Mouse (Mus musculus) cerebellum, postnatal 14 days (tissue): Measurements from ENCODE around the gene Insc.
"Not testable (repeated sequence)": the region's sequence is repeated elsewhere in the genome, so short reads cannot be mapped to it uniquely, and the experiment has no call there.

Experiments used
- DNase-seq, 2 experiments: peaks; one replicate each; pipeline ENCODE4 v3.0.0; 2021; ENCODE audit warnings: mixed read lengths in 2 of 2

Insc gene

GRCm38 (mm10) chr7:114743022-114743780 is at the start of gene Insc:
Insc (plus strand) TSS chr7:114743694.
- DNase-seq, result no peak

- DNase-seq, result no peak
Measured at GRCm38 (mm10) chr7:114700871-114701270, 42.6 kb upstream of the Insc start.

- no peak for DNase-seq
Measured at GRCm38 (mm10) chr7:114706716-114707115, 36.8 kb upstream of the Insc start.

GRCm38 (mm10) chr7:114707398-114707797 is 36.1 kb upstream of the Insc start:
- DNase-seq, result no peak

GRCm38 (mm10) chr7:114710419-114710818 is 33.1 kb upstream of the Insc start:
- no peak for DNase-seq

GRCm38 (mm10) chr7:114712523-114712922 is 31.0 kb upstream of the Insc start:
- DNase-seq, result no peak

GRCm38 (mm10) chr7:114718300-114718699 is 25.2 kb upstream of the Insc start, which contains the start of gene Calcb:
Calcb (plus strand) TSS chr7:114718643.
- no peak for DNase-seq

GRCm38 (mm10) chr7:114719381-114720131 is 23.9 kb upstream of the Insc start:
- peak; percentile 57 to 64 for DNase-seq

GRCm38 (mm10) chr7:114729696-114730095 is 13.8 kb upstream of the Insc start:
- not testable (repeated sequence) for DNase-seq

- no peak for DNase-seq
Measured at GRCm38 (mm10) chr7:114731175-114731574, 12.3 kb upstream of the Insc start.

- DNase-seq, result not testable (repeated sequence)
Measured at GRCm38 (mm10) chr7:114731700-114732099, 11.8 kb upstream of the Insc start.

- DNase-seq, result no peak
Measured at GRCm38 (mm10) chr7:114736256-114736655, 7.2 kb upstream of the Insc start.

- no peak for DNase-seq
Measured at GRCm38 (mm10) chr7:114738166-114738565, 5.3 kb upstream of the Insc start.

GRCm38 (mm10) chr7:114740360-114741165 is 2.9 kb upstream of the Insc start:
- DNase-seq, result no peak

GRCm38 (mm10) chr7:114744639-114745245 is 1.2 kb downstream of the Insc start:
- DNase-seq, result no peak

- DNase-seq, result no peak
Measured at GRCm38 (mm10) chr7:114745481-114746271, 2.2 kb downstream of the Insc start.

GRCm38 (mm10) chr7:114747596-114747995 is 4.1 kb downstream of the Insc start:
- DNase-seq, result no peak

GRCm38 (mm10) chr7:114748239-114748638 is 4.7 kb downstream of the Insc start:
- DNase-seq, result no peak

- peak; percentile 11 to 54 for DNase-seq
Measured at GRCm38 (mm10) chr7:114753471-114753870, 10.0 kb downstream of the Insc start.

GRCm38 (mm10) chr7:114754196-114754595 is 10.7 kb downstream of the Insc start:
- peak; percentile 22 to 23 for DNase-seq

GRCm38 (mm10) chr7:114754626-114755025 is 11.1 kb downstream of the Insc start:
- no peak for DNase-seq

GRCm38 (mm10) chr7:114762660-114763059 is 19.2 kb downstream of the Insc start:
- no peak for DNase-seq
